16 mouse cellular contexts compared by ENCODE assay signal in the genomic region with DNA sequence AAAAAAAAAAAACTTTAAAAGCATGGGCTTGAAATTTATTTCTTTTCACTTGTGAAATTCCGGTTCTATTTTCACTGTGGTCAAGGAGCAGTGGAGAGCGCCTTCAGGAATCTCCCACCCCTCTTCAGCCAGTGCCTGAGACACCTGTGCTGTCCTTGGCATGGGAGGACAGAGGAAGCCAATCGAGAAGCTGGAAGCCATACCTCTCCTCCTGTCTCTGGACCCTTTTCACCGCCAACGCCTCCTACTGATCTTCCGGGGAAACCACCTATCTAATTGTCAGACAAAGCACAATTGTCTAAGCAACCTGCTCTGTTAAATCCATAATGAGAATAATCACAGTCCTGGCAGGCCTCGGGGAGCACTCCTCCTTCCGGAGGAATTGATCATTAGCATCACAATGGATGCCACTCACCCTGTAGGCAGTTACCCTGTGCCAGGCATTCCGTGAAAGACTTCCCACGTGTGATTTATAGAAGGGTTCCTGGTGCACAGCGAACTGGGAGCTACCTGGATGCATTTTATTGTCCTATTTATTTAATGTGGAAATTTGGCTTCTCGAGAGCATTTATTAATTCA.
DNase-seq lines count a peak whose midpoint lies in the region; ATAC-seq lines count a peak whose summit lies in the region.
"Had no signal": no experiment of that assay in that cellular context is flagged by ENCODE, and none has a peak within 500 bp of the region (broad histone marks: within the 10 kb centered on the region; RNA-seq: fewer than 3 reads in every experiment).

No protein-coding gene starts in this region.

- H3K4me1 ChIP-seq in embryonic facial prominence, embryonic 14.5 days (ENCODE audit: control insufficient read depth, insufficient read depth, low read length) = no peaks in the 10 kb centered on the region
- H3K4me1 ChIP-seq in embryonic facial prominence, embryonic 10.5 days = peaks cover 6% of the 10 kb centered on the region
- H3K4me1 ChIP-seq in hindbrain, embryonic 10.5 days (replicated peaks) = peaks cover 7% of the 10 kb centered on the region
- H3K4me1 ChIP-seq in midbrain, embryonic 16.5 days (ENCODE audit: control insufficient read depth, insufficient read depth, low read length) = peaks cover 6% of the 10 kb centered on the region
- H3K4me1 ChIP-seq: limb, embryonic 13.5 days; megakaryocyte, embryonic 14.5 days had no signal

- peak; percentile 53; the same call in 1 of the 2 replicates for ATAC-seq in embryonic facial prominence, embryonic 14.5 days (ENCODE audit: low read depth)
- ATAC-seq in midbrain, embryonic 16.5 days = peak; percentile 80
- no peak for ATAC-seq in megakaryocyte progenitor cell, adult 5-6 weeks (replicated peaks; ENCODE audit: poor library complexity)

- H3K4me3 ChIP-seq in embryonic facial prominence, embryonic 14.5 days (ENCODE audit: low read depth, low read length) = no peak overlapping the region
- H3K4me3 ChIP-seq in embryonic facial prominence, embryonic 10.5 days = no peak overlapping the region
- H3K4me3 ChIP-seq in hindbrain, embryonic 10.5 days = no peak overlapping the region
- H3K4me3 ChIP-seq in midbrain, embryonic 16.5 days (ENCODE audit: low read depth, low read length) = no peak overlapping the region
- H3K4me3 ChIP-seq: embryonic facial prominence, embryonic 13.5 days; limb, embryonic 13.5 days; megakaryocyte, embryonic 14.5 days had no signal

- WGBS in embryonic facial prominence, embryonic 14.5 days = 56% methylated on average over 12 of the region's 12 CpGs
- WGBS in embryonic facial prominence, embryonic 10.5 days = 46% methylated on average over 12 of the region's 12 CpGs
- WGBS in hindbrain, embryonic 10.5 days = 37% methylated on average over 12 of the region's 12 CpGs
- WGBS in midbrain, embryonic 16.5 days = 18% methylated on average over 12 of the region's 12 CpGs

- H3K36me3 ChIP-seq in embryonic facial prominence, embryonic 14.5 days (ENCODE audit: control insufficient read depth, insufficient read depth, low read length) = no peaks in the 10 kb centered on the region
- H3K36me3 ChIP-seq in embryonic facial prominence, embryonic 10.5 days (replicated peaks) = no peaks in the 10 kb centered on the region
- H3K36me3 ChIP-seq in hindbrain, embryonic 10.5 days = no peaks in the 10 kb centered on the region
- H3K36me3 ChIP-seq in midbrain, embryonic 16.5 days (ENCODE audit: control insufficient read depth, insufficient read depth, low read length) = no peaks in the 10 kb centered on the region
- H3K36me3 ChIP-seq: embryonic facial prominence, embryonic 13.5 days; limb, embryonic 13.5 days had no signal

- H3K4me2 ChIP-seq in embryonic facial prominence, embryonic 14.5 days (ENCODE audit: low read depth, low read length) = no peak overlapping the region
- H3K4me2 ChIP-seq in midbrain, embryonic 16.5 days (ENCODE audit: low read length) = peak overlapping the region; percentile 0; the same call in 1 of the 2 replicates
- H3K4me2 ChIP-seq: embryonic facial prominence, embryonic 13.5 days; limb, embryonic 13.5 days; lung, embryonic 14.5 days had no signal

- intact Hi-C loops in heart, postnatal 10 days (cut with DNase I) = no loop called here

- no peak overlapping the region for H3K27ac ChIP-seq in embryonic facial prominence, embryonic 14.5 days (replicated peaks; ENCODE audit: low read depth, low read length)
- no peak overlapping the region for H3K27ac ChIP-seq in embryonic facial prominence, embryonic 10.5 days (replicated peaks)
- H3K27ac ChIP-seq in hindbrain, embryonic 10.5 days = peak overlapping the region; percentile 53; the same call in 1 of the 2 replicates
- H3K27ac ChIP-seq in midbrain, embryonic 16.5 days (ENCODE audit: low read length) = no peak overlapping the region
- H3K27ac ChIP-seq: embryonic facial prominence, embryonic 13.5 days; limb, embryonic 13.5 days had no signal

- H3K9me3 ChIP-seq in embryonic facial prominence, embryonic 14.5 days (ENCODE audit: control insufficient read depth, low read length) = no peaks in the 10 kb centered on the region
- H3K9me3 ChIP-seq in embryonic facial prominence, embryonic 10.5 days = no peaks in the 10 kb centered on the region
- no peaks in the 10 kb centered on the region for H3K9me3 ChIP-seq in hindbrain, embryonic 10.5 days
- H3K9me3 ChIP-seq in midbrain, embryonic 16.5 days (replicated peaks; ENCODE audit: control insufficient read depth, low read length, poor library complexity, severe bottlenecking) = no peaks in the 10 kb centered on the region
- H3K9me3 ChIP-seq: embryonic facial prominence, embryonic 13.5 days; limb, embryonic 13.5 days; megakaryocyte, embryonic 14.5 days had no signal

- peak; percentile 22 for DNase-seq in embryonic facial prominence, embryonic 14.5 days (ENCODE audit: low spot score)
- no peak for DNase-seq in embryonic facial prominence, embryonic 10.5 days (ENCODE audit: low spot score)
- DNase-seq in brain, adult 2 months (ENCODE audit: low read depth, low spot score) = peak; percentile 44
- peak; percentile 16 for DNase-seq in hindbrain, embryonic 10.5 days (ENCODE audit: low spot score)
- DNase-seq in heart, postnatal 10 days = no peak
- DNase-seq in adrenal gland, adult 18-20 months (ENCODE audit: low spot score in 2 of 2) = no peak
- DNase-seq: adrenal gland, postnatal 25 days; B cell, adult 2 months; cerebellum, adult 11-12 months; kidney, adult 9 months; lung, embryonic 14.5 days had no signal

- H3K27me3 ChIP-seq in embryonic facial prominence, embryonic 14.5 days (replicated peaks; ENCODE audit: control insufficient read depth, insufficient read depth, low read length) = no peaks in the 10 kb centered on the region
- no peaks in the 10 kb centered on the region for H3K27me3 ChIP-seq in embryonic facial prominence, embryonic 10.5 days (replicated peaks; ENCODE audit: low read depth, poor library complexity, severe bottlenecking)
- no peaks in the 10 kb centered on the region for H3K27me3 ChIP-seq in hindbrain, embryonic 10.5 days (ENCODE audit: insufficient read depth, poor library complexity, severe bottlenecking)
- H3K27me3 ChIP-seq in midbrain, embryonic 16.5 days (ENCODE audit: control insufficient read depth, insufficient read depth, low read depth, low read length) = no peaks in the 10 kb centered on the region
- H3K27me3 ChIP-seq: embryonic facial prominence, embryonic 13.5 days; megakaryocyte, embryonic 14.5 days had no signal

- H3K9ac ChIP-seq in embryonic facial prominence, embryonic 14.5 days (ENCODE audit: low read depth, low read length) = no peak overlapping the region
- H3K9ac ChIP-seq in midbrain, embryonic 16.5 days (ENCODE audit: low read depth, low read length) = no peak overlapping the region
- H3K9ac ChIP-seq: embryonic facial prominence, embryonic 13.5 days; limb, embryonic 13.5 days; lung, embryonic 14.5 days had no signal

Comparison
In these comparisons a context has a peak if more than half of its experiments do, and no peak if none do; other contexts are left out.
1. DNase-seq: peak in embryonic facial prominence, embryonic 14.5 days (single experiment), brain, adult 2 months (single experiment) and hindbrain, embryonic 10.5 days (single experiment); none in embryonic facial prominence, embryonic 10.5 days (single experiment), heart, postnatal 10 days (0 of 2) and adrenal gland, adult 18-20 months (0 of 2).